Mouse (Mus musculus) ovary, adult 2 months (tissue): ENCODE measurements around the gene Diras2. TPM values are rescaled to one million over a fixed set of nuclear protein-coding genes. Genes with fewer than 3 reads are reported as not detected.

Experiments used
- polyA plus RNA-seq: library from polyadenylated mRNA; depleted of rRNA; stranded (reverse); fragments of >200 nt; gene quantifications from 2 replicates; pipeline ENCODE4 v1.2.3, GENCODE M21; 2012; rRNA removed

The Diras2 gene
- polyA plus RNA-seq = 5.7 and 5.9 TPM in 2 replicates

DNA sequence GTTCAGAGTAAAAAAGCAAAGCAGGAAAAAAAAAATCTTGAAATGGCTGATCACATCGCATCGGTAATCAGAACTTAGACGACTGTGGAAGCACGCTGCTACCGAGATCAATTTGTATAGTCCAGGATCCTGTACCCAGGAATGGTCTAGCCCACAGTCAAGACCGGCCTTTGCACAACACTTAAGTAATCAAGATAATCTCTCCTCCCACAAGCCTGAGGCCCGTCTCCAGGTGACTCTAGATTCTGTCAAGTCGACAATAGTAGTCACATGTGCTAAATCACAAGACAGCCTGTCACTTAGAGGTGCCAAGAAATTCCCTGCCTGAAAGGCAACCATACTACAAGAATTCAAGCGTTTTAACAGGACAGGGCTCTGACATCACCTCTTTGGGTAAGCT lies at the start of gene Diras2:
TSS of gene Diras2 (minus strand) at position 159 of the 400 bp plus-strand sequence.

Other genes with a start within 250 kb of the Diras2 start
- 5.9 and 6.5 TPM in 2 replicates for gene Syk, start 51.9 kb upstream of the Diras2 start, polyA plus RNA-seq